Mouse (Mus musculus): Measurements from ENCODE around the gene Prkcd. TPM values are rescaled to one million over a fixed set of nuclear protein-coding genes. Genes with fewer than 3 reads are reported as not detected.
"Not testable (repeated sequence)": the region's sequence is repeated elsewhere in the genome, so short reads cannot be mapped to it uniquely, and the experiment has no call there.

The Prkcd gene
- polyA plus RNA-seq, 1 experiment from 2014 or later, result 46.5 TPM

DNA sequence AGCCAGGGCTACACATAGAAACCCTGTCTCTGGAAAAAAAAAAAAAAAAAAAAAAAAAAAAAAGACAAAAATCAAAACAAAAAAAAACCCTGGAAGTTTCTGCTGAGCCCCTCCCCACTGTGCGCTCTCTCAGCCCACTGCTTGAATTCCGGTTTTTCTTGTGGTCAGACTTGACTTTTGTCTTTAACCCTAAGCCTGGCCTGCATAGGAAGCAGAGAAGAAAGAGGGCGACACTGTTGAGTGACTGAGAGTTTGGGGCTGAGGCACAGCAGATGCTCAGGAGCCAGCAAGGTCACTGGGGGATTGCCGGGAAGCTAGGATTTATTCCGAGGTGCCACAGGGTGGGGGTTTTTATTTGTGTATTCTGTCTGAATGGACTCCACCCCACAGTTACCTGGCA is 46.1 kb downstream of the Prkcd start:
- H3K27me3 ChIP-seq (replicated peaks; ENCODE audit: control insufficient read depth, insufficient read depth, low read length), result no peaks in the 10 kb centered on the region
- peaks cover 12% of the 10 kb centered on the region for H3K36me3 ChIP-seq (ENCODE audit: control insufficient read depth, insufficient read depth, low read length)
- H3K4me1 ChIP-seq (replicated peaks; ENCODE audit: control insufficient read depth, insufficient read depth, low read length), result peaks cover 25% of the 10 kb centered on the region
- no peaks in the 10 kb centered on the region for H3K9me3 ChIP-seq (ENCODE audit: control insufficient read depth, low read length)
- H3K4me3 ChIP-seq (ENCODE audit: low read depth, low read length), result no peak overlapping the region
- no peak for ATAC-seq (replicated peaks; ENCODE audit: low FRiP score, low TSS enrichment, low read depth)
- 28% methylated on average over 5 of the region's 5 CpGs for WGBS
- H3K27ac ChIP-seq (ENCODE audit: low read depth), result no peak overlapping the region
- H3K4me2 ChIP-seq (ENCODE audit: low read length), result no peak overlapping the region
- no peak overlapping the region for H3K9ac ChIP-seq (ENCODE audit: low read length)
- no peak for DNase-seq (ENCODE audit: low spot score)

DNA sequence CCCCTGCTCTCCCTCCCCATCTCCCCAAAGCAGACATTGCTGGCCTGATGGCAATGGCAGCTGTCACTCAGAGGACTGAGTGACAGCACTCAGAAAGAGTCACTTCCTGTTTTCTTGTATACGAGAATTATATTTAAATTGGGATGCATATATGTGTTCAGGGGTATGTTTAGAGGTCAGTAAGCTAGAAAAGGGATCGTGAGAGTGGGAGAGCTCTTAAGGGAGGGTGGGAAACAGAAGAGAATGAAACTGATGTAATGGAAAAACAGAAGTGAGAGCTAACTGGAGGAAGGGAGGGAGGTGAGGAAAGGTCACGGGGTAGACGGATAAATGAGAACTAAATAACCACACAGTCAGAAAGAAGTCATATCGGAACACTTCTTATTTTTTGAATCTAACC is 46.8 kb downstream of the Prkcd start:
- H3K36me3 ChIP-seq (ENCODE audit: control insufficient read depth, insufficient read depth, low read length), result peaks cover 16% of the 10 kb centered on the region
- no peak overlapping the region for H3K4me3 ChIP-seq (ENCODE audit: low read depth, low read length)
- ATAC-seq (replicated peaks; ENCODE audit: low FRiP score, low TSS enrichment, low read depth), result no peak
- DNase-seq (ENCODE audit: low spot score), result no peak
- H3K27ac ChIP-seq (ENCODE audit: low read depth), result no peak overlapping the region
- no peak overlapping the region for H3K4me2 ChIP-seq (ENCODE audit: low read length)
- no peak overlapping the region for H3K9ac ChIP-seq (ENCODE audit: low read length)
- 70% methylated on average over 5 of the region's 5 CpGs for WGBS
- peaks cover 18% of the 10 kb centered on the region for H3K4me1 ChIP-seq (replicated peaks; ENCODE audit: control insufficient read depth, insufficient read depth, low read length)
- H3K27me3 ChIP-seq (replicated peaks; ENCODE audit: control insufficient read depth, insufficient read depth, low read length), result no peaks in the 10 kb centered on the region
- H3K9me3 ChIP-seq (ENCODE audit: control insufficient read depth, low read length), result no peaks in the 10 kb centered on the region

DNA sequence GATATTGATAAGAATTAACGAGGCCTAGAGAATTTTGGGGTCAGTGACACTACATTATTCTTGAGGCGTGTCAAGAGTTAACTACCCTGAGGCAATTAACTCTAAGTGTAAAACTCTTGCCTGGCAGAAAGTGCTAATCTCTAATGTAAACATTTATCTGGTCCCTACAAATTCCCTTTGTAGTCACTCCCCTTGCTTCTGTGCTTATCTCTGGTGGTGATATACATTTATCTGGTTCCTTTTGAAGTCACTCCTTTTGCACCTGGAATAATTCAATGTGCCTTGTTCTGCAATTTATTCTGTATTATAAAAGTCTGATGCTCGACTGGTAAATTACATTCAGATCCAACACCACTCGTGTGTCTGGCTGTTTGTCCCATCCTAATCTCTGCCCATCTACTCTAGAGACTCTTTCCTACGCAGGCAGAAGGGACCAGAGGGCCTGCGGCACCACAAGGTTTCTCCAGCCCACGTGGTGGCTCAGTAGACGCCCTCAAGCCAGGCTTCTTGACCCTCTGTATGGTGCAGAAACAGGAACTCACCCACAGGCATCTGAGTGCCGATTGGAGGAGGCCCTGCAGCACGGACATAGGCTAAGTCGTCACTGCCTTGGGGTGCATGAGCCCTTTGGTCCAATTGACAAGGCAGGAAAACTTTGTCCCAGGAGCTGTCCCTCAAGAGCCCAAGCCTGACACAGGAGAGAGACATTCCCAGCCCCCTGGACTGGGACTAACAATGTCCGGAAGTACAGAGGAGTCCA is 48.5 kb downstream of the Prkcd start:
- H3K9me3 ChIP-seq (ENCODE audit: control insufficient read depth, low read length); H3K27me3 ChIP-seq (replicated peaks; ENCODE audit: control insufficient read depth, insufficient read depth, low read length); H3K9ac ChIP-seq (ENCODE audit: low read length); H3K27ac ChIP-seq (ENCODE audit: low read depth); H3K4me3 ChIP-seq (ENCODE audit: low read depth, low read length); H3K4me2 ChIP-seq (ENCODE audit: low read length); DNase-seq (ENCODE audit: low spot score): not testable (repeated sequence)
- 20% methylated on average over 10 of the region's 12 CpGs for WGBS
- ATAC-seq (replicated peaks; ENCODE audit: low FRiP score, low TSS enrichment, low read depth), result 0 out of 2 replicates have a peak, but pooled peaks have one; percentile 36
- peaks cover 15% of the 10 kb centered on the region for H3K4me1 ChIP-seq (replicated peaks; ENCODE audit: control insufficient read depth, insufficient read depth, low read length)
- H3K36me3 ChIP-seq (ENCODE audit: control insufficient read depth, insufficient read depth, low read length), result peaks cover 33% of the 10 kb centered on the region

DNA sequence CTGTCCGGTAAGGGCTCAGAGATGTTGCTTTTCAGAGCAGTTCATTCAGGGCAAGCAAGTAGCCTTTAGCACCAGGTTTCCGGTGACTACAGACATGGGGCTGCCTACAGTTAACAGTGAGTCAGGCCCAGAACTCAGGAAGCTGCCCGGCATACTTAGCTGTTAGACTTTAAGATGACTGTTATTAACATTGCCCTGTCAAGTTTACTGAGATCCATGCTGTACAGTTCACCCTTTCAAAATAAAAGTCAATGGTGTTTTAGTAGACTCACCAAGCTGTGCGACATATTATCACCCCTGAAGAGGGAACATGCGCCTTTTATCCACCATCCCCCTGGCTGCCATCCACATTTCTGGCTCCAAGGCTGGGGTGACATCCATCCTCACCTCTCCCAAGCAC is 49.8 kb downstream of the Prkcd start:
- ATAC-seq (replicated peaks; ENCODE audit: low FRiP score, low TSS enrichment, low read depth) (peak; percentile 61), DNase-seq (ENCODE audit: low spot score) (no peak)
- no peak overlapping the region for H3K9ac ChIP-seq (ENCODE audit: low read length)
- H3K27ac ChIP-seq (ENCODE audit: low read depth), result no peak overlapping the region
- WGBS, result 37% methylated on average over 5 of the region's 5 CpGs
- peaks cover 46% of the 10 kb centered on the region for H3K36me3 ChIP-seq (ENCODE audit: control insufficient read depth, insufficient read depth, low read length)
- peaks cover 15% of the 10 kb centered on the region for H3K4me1 ChIP-seq (replicated peaks; ENCODE audit: control insufficient read depth, insufficient read depth, low read length)
- H3K4me3 ChIP-seq (ENCODE audit: low read depth, low read length), result no peak overlapping the region
- H3K27me3 ChIP-seq (replicated peaks; ENCODE audit: control insufficient read depth, insufficient read depth, low read length), result no peaks in the 10 kb centered on the region
- H3K9me3 ChIP-seq (ENCODE audit: control insufficient read depth, low read length), result no peaks in the 10 kb centered on the region
- H3K4me2 ChIP-seq (ENCODE audit: low read length), result no peak overlapping the region

DNA sequence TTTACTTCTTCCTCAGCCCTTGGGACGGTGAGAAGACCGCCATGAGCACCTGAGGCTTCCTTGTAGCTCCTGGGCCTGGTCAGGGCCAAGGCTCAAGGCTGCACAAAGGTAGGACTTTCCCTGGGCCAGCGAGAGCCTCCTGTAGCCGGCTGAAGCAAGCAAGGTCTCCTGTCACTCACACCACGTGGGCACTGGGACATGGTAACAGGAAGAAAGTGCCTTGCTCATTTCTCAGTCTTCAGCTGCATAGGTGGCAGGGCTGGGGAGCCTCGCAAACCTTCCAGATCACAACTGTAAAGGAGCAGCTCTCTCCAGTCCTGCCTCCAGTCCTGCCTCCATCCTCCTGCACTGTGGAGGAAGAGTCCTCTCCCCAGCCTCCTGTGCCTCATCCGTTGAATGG is 50.2 kb downstream of the Prkcd start:
- ATAC-seq (replicated peaks; ENCODE audit: low FRiP score, low TSS enrichment, low read depth) (0 out of 2 replicates have a peak, but pooled peaks have one; percentile 5), DNase-seq (ENCODE audit: low spot score) (no peak)
- no peaks in the 10 kb centered on the region for H3K9me3 ChIP-seq (ENCODE audit: control insufficient read depth, low read length)
- no peaks in the 10 kb centered on the region for H3K27me3 ChIP-seq (replicated peaks; ENCODE audit: control insufficient read depth, insufficient read depth, low read length)
- H3K36me3 ChIP-seq (ENCODE audit: control insufficient read depth, insufficient read depth, low read length), result peaks cover 50% of the 10 kb centered on the region
- H3K9ac ChIP-seq (ENCODE audit: low read length), result no peak overlapping the region
- H3K4me1 ChIP-seq (replicated peaks; ENCODE audit: control insufficient read depth, insufficient read depth, low read length), result peaks cover 15% of the 10 kb centered on the region
- no peak overlapping the region for H3K4me3 ChIP-seq (ENCODE audit: low read depth, low read length)
- H3K4me2 ChIP-seq (ENCODE audit: low read length), result no peak overlapping the region
- 68% methylated on average over 7 of the region's 7 CpGs for WGBS
- no peak overlapping the region for H3K27ac ChIP-seq (ENCODE audit: low read depth)

DNA sequence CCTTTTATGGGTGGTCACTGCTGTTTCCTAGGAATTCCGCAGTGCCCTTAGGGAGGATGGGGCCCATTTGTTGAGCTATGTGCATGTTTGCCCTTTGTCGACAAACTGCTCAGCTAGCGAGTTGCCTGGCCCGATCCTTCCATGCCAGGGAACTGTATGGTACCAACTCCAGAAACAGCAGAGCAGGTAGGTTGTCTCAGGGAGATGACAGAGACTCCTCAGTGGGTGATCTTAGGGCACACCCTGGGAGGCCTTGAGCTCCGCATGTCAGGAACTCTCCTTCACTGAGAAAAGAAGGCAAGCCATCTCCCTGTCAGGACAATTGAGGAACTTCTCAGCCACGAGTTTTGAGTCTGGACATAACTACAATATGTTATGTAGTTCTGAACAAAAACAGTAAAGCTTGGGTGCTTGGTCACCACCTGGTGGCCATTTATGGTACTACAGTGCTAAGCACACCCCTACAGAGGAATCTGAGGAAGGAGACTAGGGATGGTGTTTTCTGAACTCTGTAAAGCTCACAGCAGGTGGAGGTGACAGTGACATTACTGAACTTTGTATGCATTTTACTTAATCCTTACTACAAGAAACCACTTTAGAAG is 51.9 kb downstream of the Prkcd start:
- peaks cover 67% of the 10 kb centered on the region for H3K36me3 ChIP-seq (ENCODE audit: control insufficient read depth, insufficient read depth, low read length)
- DNase-seq (ENCODE audit: low spot score) (peak; percentile 93), ATAC-seq (replicated peaks; ENCODE audit: low FRiP score, low TSS enrichment, low read depth) (peak; percentile 48; the same call in 1 of the 2 replicates)

DNA sequence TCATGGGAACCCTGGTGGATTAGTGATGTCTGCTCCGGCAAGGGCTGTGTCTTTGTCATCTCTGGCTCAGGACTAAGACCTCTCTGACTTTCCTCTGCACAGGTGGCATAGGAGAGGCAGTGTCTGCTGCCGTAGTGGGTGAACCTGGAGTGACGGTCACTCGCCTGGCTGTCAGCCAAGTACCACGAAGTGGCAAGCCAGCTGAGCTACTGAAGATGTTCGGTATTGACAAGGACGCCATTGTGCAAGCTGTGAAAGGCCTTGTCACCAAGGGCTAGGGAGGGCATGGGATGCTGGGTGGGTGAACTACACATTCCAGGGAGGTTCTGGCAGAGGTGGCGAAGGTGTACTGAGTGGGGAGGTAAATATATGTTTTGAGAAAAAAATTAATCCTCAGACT is 52.8 kb downstream of the Prkcd start:
- Histone ChIP-seq H3K9me3 (ENCODE audit: control insufficient read depth, low read length) (no peaks in the 10 kb centered on the region), H3K4me3 (ENCODE audit: low read depth, low read length) (no peak overlapping the region), H3K9ac (ENCODE audit: low read length) (no peak overlapping the region), H3K4me2 (ENCODE audit: low read length) (no peak overlapping the region), H3K27ac (ENCODE audit: low read depth) (no peak overlapping the region), H3K4me1 (replicated peaks; ENCODE audit: control insufficient read depth, insufficient read depth, low read length) (peaks cover 11% of the 10 kb centered on the region), H3K36me3 (ENCODE audit: control insufficient read depth, insufficient read depth, low read length) (peaks cover 76% of the 10 kb centered on the region), H3K27me3 (replicated peaks; ENCODE audit: control insufficient read depth, insufficient read depth, low read length) (no peaks in the 10 kb centered on the region)
- WGBS, result 77% methylated on average over 8 of the region's 8 CpGs
- no peak for DNase-seq (ENCODE audit: low spot score)
- ATAC-seq (replicated peaks; ENCODE audit: low FRiP score, low TSS enrichment, low read depth), result no peak

More for the DNA sequence above, 51.9 kb downstream of the Prkcd start:
- no peak overlapping the region for H3K4me3 ChIP-seq (ENCODE audit: low read depth, low read length)
- H3K27ac ChIP-seq (ENCODE audit: low read depth), result no peak overlapping the region
- H3K4me2 ChIP-seq (ENCODE audit: low read length), result no peak overlapping the region
- H3K9ac ChIP-seq (ENCODE audit: low read length), result no peak overlapping the region
- no peaks in the 10 kb centered on the region for H3K27me3 ChIP-seq (replicated peaks; ENCODE audit: control insufficient read depth, insufficient read depth, low read length)
- peaks cover 11% of the 10 kb centered on the region for H3K4me1 ChIP-seq (replicated peaks; ENCODE audit: control insufficient read depth, insufficient read depth, low read length)
- H3K9me3 ChIP-seq (ENCODE audit: control insufficient read depth, low read length), result no peaks in the 10 kb centered on the region
- WGBS, result 61% methylated on average over 6 of the region's 6 CpGs

DNA sequence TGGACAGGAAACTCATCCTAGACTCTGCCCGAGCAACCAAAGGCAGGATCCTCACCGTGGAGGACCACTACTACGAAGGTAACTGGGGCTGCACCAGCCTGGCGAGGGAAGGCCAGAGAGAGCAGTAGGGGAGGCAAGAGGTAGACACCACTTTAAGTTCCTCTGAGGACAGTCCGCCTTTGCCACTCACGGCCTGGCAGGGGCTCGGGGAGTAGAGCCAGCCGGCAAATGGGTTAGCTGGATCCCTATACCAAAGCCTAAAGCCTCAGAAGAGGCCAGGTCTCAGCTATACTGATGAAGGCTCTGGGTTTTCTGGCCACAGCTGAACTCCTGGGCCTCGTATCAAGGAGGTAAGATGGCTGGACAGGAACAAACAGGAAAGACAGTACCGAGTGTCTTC is 53.8 kb downstream of the Prkcd start:
- Histone ChIP-seq H3K4me3 (ENCODE audit: low read depth, low read length) (no peak overlapping the region), H3K4me1 (replicated peaks; ENCODE audit: control insufficient read depth, insufficient read depth, low read length) (peaks cover 11% of the 10 kb centered on the region), H3K27ac (ENCODE audit: low read depth) (no peak overlapping the region), H3K9me3 (ENCODE audit: control insufficient read depth, low read length) (no peaks in the 10 kb centered on the region), H3K4me2 (ENCODE audit: low read length) (no peak overlapping the region), H3K9ac (ENCODE audit: low read length) (no peak overlapping the region), H3K27me3 (replicated peaks; ENCODE audit: control insufficient read depth, insufficient read depth, low read length) (no peaks in the 10 kb centered on the region), H3K36me3 (ENCODE audit: control insufficient read depth, insufficient read depth, low read length) (peaks cover 86% of the 10 kb centered on the region)
- WGBS, result 86% methylated on average over 10 of the region's 10 CpGs
- no peak for DNase-seq (ENCODE audit: low spot score)
- no peak for ATAC-seq (replicated peaks; ENCODE audit: low FRiP score, low TSS enrichment, low read depth)

DNA sequence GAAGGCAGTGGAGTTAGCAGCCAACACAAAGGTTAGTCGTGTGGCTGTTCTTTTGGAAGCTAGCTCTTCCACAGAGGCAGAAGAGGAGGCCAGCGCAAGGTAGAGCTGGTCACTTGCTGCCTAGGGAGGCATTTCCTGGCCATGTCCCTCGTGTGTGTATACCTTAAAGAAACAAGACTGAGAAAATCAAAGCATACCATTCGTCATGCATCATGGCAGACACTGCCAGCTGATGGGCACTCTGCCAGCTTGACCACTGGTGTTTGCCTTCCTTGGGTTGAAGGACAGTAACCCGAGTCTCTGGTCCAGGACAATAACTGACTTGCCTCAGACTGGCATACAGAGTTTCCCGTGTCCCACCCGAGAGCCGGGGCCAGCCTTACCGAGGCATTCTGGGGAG is 55.7 kb downstream of the Prkcd start:
- Histone ChIP-seq H3K9me3 (ENCODE audit: control insufficient read depth, low read length) (no peaks in the 10 kb centered on the region), H3K4me2 (ENCODE audit: low read length) (no peak overlapping the region), H3K4me3 (ENCODE audit: low read depth, low read length) (no peak overlapping the region), H3K36me3 (ENCODE audit: control insufficient read depth, insufficient read depth, low read length) (peaks cover 98% of the 10 kb centered on the region), H3K9ac (ENCODE audit: low read length) (no peak overlapping the region), H3K4me1 (replicated peaks; ENCODE audit: control insufficient read depth, insufficient read depth, low read length) (no peaks in the 10 kb centered on the region), H3K27ac (ENCODE audit: low read depth) (no peak overlapping the region), H3K27me3 (replicated peaks; ENCODE audit: control insufficient read depth, insufficient read depth, low read length) (no peaks in the 10 kb centered on the region)
- WGBS, result 80% methylated on average over 9 of the region's 9 CpGs
- ATAC-seq (replicated peaks; ENCODE audit: low FRiP score, low TSS enrichment, low read depth) (no peak), DNase-seq (ENCODE audit: low spot score) (no peak)

Measured in intestine, embryonic 14.5 days (tissue).